8 mouse cellular contexts compared by ENCODE assay signal in the genomic region with DNA sequence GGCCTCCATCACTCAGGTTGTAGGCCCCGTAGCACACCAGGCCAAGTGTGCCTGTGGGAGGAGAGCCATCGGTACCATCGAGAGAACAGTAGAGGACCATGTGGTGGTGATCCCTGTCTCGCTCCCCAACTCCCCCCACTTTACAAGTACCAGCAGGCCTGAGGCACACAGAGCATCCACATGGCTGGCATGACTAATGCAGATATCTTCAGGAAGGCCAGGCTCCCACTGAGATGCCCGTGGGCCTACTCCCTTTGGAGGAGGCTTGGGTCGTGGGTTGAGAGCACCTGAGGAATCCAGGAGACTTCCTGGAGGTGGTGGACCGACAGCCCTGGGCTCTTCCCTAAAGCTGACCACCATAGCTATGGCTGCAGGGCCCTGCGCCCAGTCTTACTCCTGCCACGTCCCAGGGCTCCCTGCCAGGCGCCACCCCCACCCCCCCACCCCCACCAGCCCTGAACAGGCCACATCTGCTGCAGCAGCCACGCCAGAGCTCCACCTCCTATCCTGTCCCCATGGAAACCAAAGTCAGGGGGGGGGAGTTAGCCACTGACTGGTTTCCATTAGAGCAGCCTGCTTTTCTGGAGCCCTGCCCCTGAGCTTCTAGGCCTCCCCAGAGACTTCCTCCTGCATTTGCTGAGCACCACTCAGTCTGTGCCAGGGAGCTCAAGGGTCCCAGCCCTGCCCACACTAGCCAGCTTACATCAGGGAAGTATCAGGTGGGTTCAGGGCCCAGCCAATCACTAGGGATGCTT. TPM values are rescaled to one million over a fixed set of nuclear protein-coding genes. Genes with fewer than 3 reads are reported as not detected.
DNase-seq lines count a peak whose midpoint lies in the region; ATAC-seq and TF ChIP-seq lines count a peak whose summit lies in the region.

No protein-coding gene starts in this region.

- peak in 1 of 2 experiments; percentile 66 for DNase-seq in left cerebral cortex, adult 2 months (ENCODE audit: extremely low spot score in 1 of 2, low spot score in 2 of 2)
- DNase-seq in left cerebral cortex, adult 11 months (ENCODE audit: low spot score) = no peak
- peak; percentile 76 for DNase-seq in embryonic facial prominence, embryonic 11.5 days (ENCODE audit: low spot score)
- DNase-seq in heart, adult 9 months (ENCODE audit: low spot score in 2 of 2) = peak; percentile 83 to 87
- DNase-seq in kidney, adult 18-20 months = peak; percentile 76
- no peak for DNase-seq in thymus, postnatal 0 days (ENCODE audit: low spot score)

- peak overlapping the region; percentile 76 for H3K27ac ChIP-seq in left cerebral cortex, adult 2 months
- peak overlapping the region; percentile 47 for H3K27ac ChIP-seq in embryonic facial prominence, embryonic 11.5 days (replicated peaks; ENCODE audit: low read depth, low read length)
- peak overlapping the region; percentile 85 for H3K27ac ChIP-seq in lung, embryonic 16.5 days (ENCODE audit: low read length)
- H3K27ac ChIP-seq in stomach, embryonic 14.5 days (ENCODE audit: low read length) = peak overlapping the region; percentile 84

- ATAC-seq in embryonic facial prominence, embryonic 11.5 days (replicated peaks; ENCODE audit: insufficient number of reproducible peaks, low FRiP score, low TSS enrichment, low read depth) = peak; percentile 84
- ATAC-seq in lung, embryonic 16.5 days (ENCODE audit: low read depth) = peak; percentile 92
- ATAC-seq in stomach, embryonic 14.5 days (ENCODE audit: insufficient number of reproducible peaks, insufficient read depth, low FRiP score, low read depth) = peak; percentile 85; the same call in 1 of the 2 replicates

- no peak overlapping the region for H3K4me3 ChIP-seq in left cerebral cortex, adult 2 months
- H3K4me3 ChIP-seq in embryonic facial prominence, embryonic 11.5 days (ENCODE audit: low read depth, low read length) = no peak overlapping the region
- no peak overlapping the region for H3K4me3 ChIP-seq in lung, embryonic 16.5 days (ENCODE audit: low read length)
- H3K4me3 ChIP-seq in stomach, embryonic 14.5 days (ENCODE audit: low read depth, low read length) = no peak overlapping the region

- WGBS in embryonic facial prominence, embryonic 11.5 days = 65% methylated on average over 11 of the region's 11 CpGs
- WGBS in lung, embryonic 16.5 days = 51% methylated on average over 10 of the region's 11 CpGs
- WGBS in stomach, embryonic 14.5 days = 60% methylated on average over 10 of the region's 11 CpGs

- H3K4me2 ChIP-seq in embryonic facial prominence, embryonic 11.5 days (ENCODE audit: low read depth, low read length) = no peak overlapping the region; the same call in 1 of the 2 replicates
- peak overlapping the region; percentile 21; the same call in 1 of the 2 replicates for H3K4me2 ChIP-seq in lung, embryonic 16.5 days (ENCODE audit: low read depth, low read length)
- H3K4me2 ChIP-seq in stomach, embryonic 14.5 days (replicated peaks; ENCODE audit: low read depth, low read length) = no peak overlapping the region

- no peaks in the 10 kb centered on the region for H3K36me3 ChIP-seq in embryonic facial prominence, embryonic 11.5 days (replicated peaks; ENCODE audit: control insufficient read depth, insufficient read depth, low read depth, low read length)
- H3K36me3 ChIP-seq in lung, embryonic 16.5 days (ENCODE audit: control insufficient read depth, insufficient read depth, low read length) = peaks cover 39% of the 10 kb centered on the region
- H3K36me3 ChIP-seq in stomach, embryonic 14.5 days (ENCODE audit: control insufficient read depth, insufficient read depth, low read length) = peaks cover 17% of the 10 kb centered on the region; the same call in 1 of the 2 replicates

- no peaks in the 10 kb centered on the region for H3K9me3 ChIP-seq in embryonic facial prominence, embryonic 11.5 days (replicated peaks; ENCODE audit: control insufficient read depth, low read length)
- H3K9me3 ChIP-seq in lung, embryonic 16.5 days (ENCODE audit: control insufficient read depth, low read length) = no peaks in the 10 kb centered on the region
- H3K9me3 ChIP-seq in stomach, embryonic 14.5 days (ENCODE audit: control insufficient read depth, low read depth, low read length) = no peaks in the 10 kb centered on the region

- H3K9ac ChIP-seq in embryonic facial prominence, embryonic 11.5 days (replicated peaks; ENCODE audit: low read length) = no peak overlapping the region
- peak overlapping the region; percentile 37; the same call in 1 of the 2 replicates for H3K9ac ChIP-seq in lung, embryonic 16.5 days (ENCODE audit: low read length)
- no peak overlapping the region for H3K9ac ChIP-seq in stomach, embryonic 14.5 days (replicated peaks; ENCODE audit: low read depth, low read length)

- peaks cover 8% of the 10 kb centered on the region; the same call in 1 of the 2 replicates for H3K4me1 ChIP-seq in embryonic facial prominence, embryonic 11.5 days (ENCODE audit: control insufficient read depth, insufficient read depth, low read length)
- peaks cover 49% of the 10 kb centered on the region for H3K4me1 ChIP-seq in lung, embryonic 16.5 days (replicated peaks; ENCODE audit: control insufficient read depth, insufficient read depth, low read length)
- peaks cover 25% of the 10 kb centered on the region for H3K4me1 ChIP-seq in stomach, embryonic 14.5 days (ENCODE audit: control insufficient read depth, insufficient read depth, low read length)

- no peak for TF ChIP-seq CTCF in left cerebral cortex, adult 2 months (IDR thresholded peaks at IDR 0.05)

- H3K27me3 ChIP-seq in embryonic facial prominence, embryonic 11.5 days (ENCODE audit: control insufficient read depth, insufficient read depth, low read length) = no peaks in the 10 kb centered on the region
- H3K27me3 ChIP-seq in lung, embryonic 16.5 days (ENCODE audit: control insufficient read depth, insufficient read depth, low read depth, low read length) = no peaks in the 10 kb centered on the region
- H3K27me3 ChIP-seq in stomach, embryonic 14.5 days (ENCODE audit: control insufficient read depth, insufficient read depth, low read length) = no peaks in the 10 kb centered on the region

- intact Hi-C loops in left cerebral cortex, adult 2 months (cut with DNase I) = loop anchor here (5.0 kb wide), 1 partner anchor 75 kb away; no protein-coding TSS in a partner anchor

RNA-seq across cellular contexts. Expression of a gene that starts 48.0 kb away (rescaled TPM):
- total RNA-seq in left cerebral cortex, adult 2 months (2021) = 1 to 10 TPM; 3.6 TPM
- polyA plus RNA-seq in embryonic facial prominence, embryonic 11.5 days (2014; fragmentation: Nextera tagmentation; extraction: Ambion mirVana) = 0.28 and 1.4 TPM in 2 replicates
- 5.2 and 5.9 TPM in 2 replicates for polyA plus RNA-seq in lung, embryonic 16.5 days (2015; fragmentation: Nextera tagmentation; extraction: Ambion mirVana)
- 2.2 and 3.1 TPM in 2 replicates for polyA plus RNA-seq in stomach, embryonic 14.5 days (2014; fragmentation: Nextera tagmentation; extraction: Ambion mirVana)
- polyA plus RNA-seq in thymus, postnatal 0 days (2015; fragmentation: Nextera tagmentation; extraction: Ambion mirVana) = 0.48 and 0.72 TPM in 2 replicates

Comparison
In these comparisons a context has a peak if more than half of its experiments do, and no peak if none do; other contexts are left out.
1. DNase-seq: peak in embryonic facial prominence, embryonic 11.5 days (single experiment), heart, adult 9 months (2 of 2) and kidney, adult 18-20 months (single experiment); none in left cerebral cortex, adult 11 months (single experiment) and thymus, postnatal 0 days (single experiment).
2. Peak in every context shown above with its lines, with median percentiles within 50 percentile points of each other: H3K27ac ChIP-seq and ATAC-seq.